Mouse (Mus musculus) bone marrow macrophage, adult 2 months (primary cell): ENCODE measurements around the gene Prrx2.

ENCODE experiments used
- CTCF ChIP-seq: IDR thresholded peaks from 2 replicates; pipeline ENCODE4 v1.5.1; 2012; ENCODE audit warnings: low read depth, mild to moderate bottlenecking, low read length, moderate library complexity
- POLR2A ChIP-seq: IDR thresholded peaks from 2 replicates; pipeline ENCODE4 v1.6.1; 2012; ENCODE audit warnings: mild to moderate bottlenecking, low read depth, low read length, borderline replicate concordance

- TF ChIP-seq CTCF: no peak
- TF ChIP-seq POLR2A: no peak
Measured at GRCm38 (mm10) chr2:30796382-30796781, 38.4 kb upstream of the Prrx2 start.
